Mouse (Mus musculus) embryonic facial prominence, embryonic 13.5 days (tissue): ENCODE measurements around the gene Itga6. TPM values are rescaled to one million over a fixed set of nuclear protein-coding genes. Genes with fewer than 3 reads are reported as not detected.
A peak's percentile ranks its signal among the peaks of the same experiment; 100 is the strongest.

Experiments
- ATAC-seq: fragments of 200-750 bp; cut with Nextera tagmentation; 2 replicates; pipeline ENCODE4 v1.8.0; 2017; ENCODE audit warnings: low read depth; ENCODE audit not compliant: insufficient number of reproducible peaks, insufficient read depth, low FRiP score, low TSS enrichment
- H3K27ac ChIP-seq: fragments of 300-500 bp; sonication (generic); 2 replicates; pipeline ENCODE4 v1.5.1; 2015; ENCODE audit warnings: moderate library complexity, mild to moderate bottlenecking, inconsistent platforms
- H3K27me3 ChIP-seq: fragments of 300-500 bp; sonication (generic); 2 replicates; pipeline ENCODE4 v1.6.1; 2015; ENCODE audit warnings: mild to moderate bottlenecking, inconsistent platforms
- H3K36me3 ChIP-seq: fragments of 300-500 bp; sonication (generic); 2 replicates; pipeline ENCODE4 v1.6.1; 2015; ENCODE audit warnings: mild to moderate bottlenecking, inconsistent platforms
- H3K4me1 ChIP-seq: fragments of 300-500 bp; sonication (generic); 2 replicates; pipeline ENCODE4 v1.6.1; 2015; ENCODE audit warnings: inconsistent platforms
- H3K4me2 ChIP-seq: fragments of 300-500 bp; sonication (generic); 2 replicates; pipeline ENCODE4 v1.6.1; 2015; ENCODE audit warnings: moderate library complexity, mild to moderate bottlenecking, inconsistent platforms
- H3K4me3 ChIP-seq: fragments of 300-500 bp; sonication (generic); 2 replicates; pipeline ENCODE4 v1.5.1; 2015; ENCODE audit warnings: mild to moderate bottlenecking, inconsistent platforms
- H3K9ac ChIP-seq: fragments of 300-500 bp; sonication (generic); 2 replicates; pipeline ENCODE4 v1.6.1; 2015; ENCODE audit warnings: mild to moderate bottlenecking, inconsistent platforms
- H3K9me3 ChIP-seq: fragments of 300-500 bp; sonication (generic); 2 replicates; pipeline ENCODE4 v1.6.1; 2016; ENCODE audit warnings: inconsistent platforms
- WGBS: fragments of 180-500 bp; shearing (Covaris S2); methylation state at CpG from one replicate; pipeline ENCODE4 v1.1.7; 2015; ENCODE audit warnings: mixed read lengths; 5-methylcytosine and 5-hydroxymethylcytosine counted together
- polyA plus RNA-seq: library from polyadenylated mRNA; unstranded; fragments of >200 nt; fragmentation: Nextera tagmentation; extraction: Ambion mirVana; gene quantifications from 2 replicates; pipeline ENCODE4 v1.2.1, GENCODE M21; 2015

The Itga6 gene
- polyA plus RNA-seq, 1 experiment from 2014 or later: 37.7 TPM

GRCm38 (mm10) chr2:71751863-71752262 is 6.4 kb downstream of the Itga6 start:
- H3K36me3 ChIP-seq: no peaks in the 10 kb centered on the region
- H3K9me3 ChIP-seq: no peaks in the 10 kb centered on the region
- H3K4me3 ChIP-seq: no peak overlapping the region
- no peaks in the 10 kb centered on the region for H3K27me3 ChIP-seq
- peaks cover 8% of the 10 kb centered on the region for H3K4me1 ChIP-seq
- no peak for ATAC-seq
- H3K27ac ChIP-seq: no peak overlapping the region
- WGBS: 47% methylated on average over 2 of the region's 2 CpGs
- H3K4me2 ChIP-seq: no peak overlapping the region
- no peak overlapping the region for H3K9ac ChIP-seq

- no peak for ATAC-seq
- 76% methylated on average over 2 of the region's 2 CpGs for WGBS
These were observed 7.0 kb downstream of the Itga6 start for GRCm38 (mm10) chr2:71752383-71752782.

GRCm38 (mm10) chr2:71753161-71753560 is 7.7 kb downstream of the Itga6 start:
- no peak overlapping the region for H3K4me3 ChIP-seq
- H3K36me3 ChIP-seq: no peaks in the 10 kb centered on the region
- no peaks in the 10 kb centered on the region for H3K27me3 ChIP-seq
- 75% methylated on average over 4 of the region's 4 CpGs for WGBS
- no peak overlapping the region for H3K4me2 ChIP-seq
- no peak overlapping the region for H3K9ac ChIP-seq
- no peak for ATAC-seq
- no peak overlapping the region for H3K27ac ChIP-seq
- H3K9me3 ChIP-seq: no peaks in the 10 kb centered on the region
- H3K4me1 ChIP-seq: peaks cover 8% of the 10 kb centered on the region

More at GRCm38 (mm10) chr2:71752383-71752782, 7.0 kb downstream of the Itga6 start:
- Histone ChIP-seq H3K36me3 (no peaks in the 10 kb centered on the region), H3K4me1 (peaks cover 8% of the 10 kb centered on the region), H3K4me3 (no peak overlapping the region), H3K4me2 (no peak overlapping the region), H3K9ac (no peak overlapping the region), H3K9me3 (no peaks in the 10 kb centered on the region), H3K27me3 (no peaks in the 10 kb centered on the region), H3K27ac (no peak overlapping the region)

- no peak overlapping the region for H3K4me2 ChIP-seq
- H3K27me3 ChIP-seq: no peaks in the 10 kb centered on the region
- no peak overlapping the region for H3K4me3 ChIP-seq
- H3K4me1 ChIP-seq: peaks cover 7% of the 10 kb centered on the region
- no peak overlapping the region for H3K27ac ChIP-seq
- no peak for ATAC-seq
- 84% methylated on average over 4 of the region's 4 CpGs for WGBS
- H3K9ac ChIP-seq: no peak overlapping the region
- no peaks in the 10 kb centered on the region for H3K9me3 ChIP-seq
- H3K36me3 ChIP-seq: no peaks in the 10 kb centered on the region
These were observed 10.3 kb downstream of the Itga6 start for GRCm38 (mm10) chr2:71755748-71756147.

- Histone ChIP-seq H3K4me1 (peaks cover 7% of the 10 kb centered on the region), H3K36me3 (no peaks in the 10 kb centered on the region), H3K4me2 (no peak overlapping the region), H3K27ac (no peak overlapping the region), H3K9ac (no peak overlapping the region), H3K9me3 (no peaks in the 10 kb centered on the region), H3K4me3 (no peak overlapping the region), H3K27me3 (no peaks in the 10 kb centered on the region)
- no peak for ATAC-seq
- 67% methylated on average over 5 of the region's 5 CpGs for WGBS
These were observed 11.7 kb downstream of the Itga6 start for GRCm38 (mm10) chr2:71757098-71757497.

DNA sequence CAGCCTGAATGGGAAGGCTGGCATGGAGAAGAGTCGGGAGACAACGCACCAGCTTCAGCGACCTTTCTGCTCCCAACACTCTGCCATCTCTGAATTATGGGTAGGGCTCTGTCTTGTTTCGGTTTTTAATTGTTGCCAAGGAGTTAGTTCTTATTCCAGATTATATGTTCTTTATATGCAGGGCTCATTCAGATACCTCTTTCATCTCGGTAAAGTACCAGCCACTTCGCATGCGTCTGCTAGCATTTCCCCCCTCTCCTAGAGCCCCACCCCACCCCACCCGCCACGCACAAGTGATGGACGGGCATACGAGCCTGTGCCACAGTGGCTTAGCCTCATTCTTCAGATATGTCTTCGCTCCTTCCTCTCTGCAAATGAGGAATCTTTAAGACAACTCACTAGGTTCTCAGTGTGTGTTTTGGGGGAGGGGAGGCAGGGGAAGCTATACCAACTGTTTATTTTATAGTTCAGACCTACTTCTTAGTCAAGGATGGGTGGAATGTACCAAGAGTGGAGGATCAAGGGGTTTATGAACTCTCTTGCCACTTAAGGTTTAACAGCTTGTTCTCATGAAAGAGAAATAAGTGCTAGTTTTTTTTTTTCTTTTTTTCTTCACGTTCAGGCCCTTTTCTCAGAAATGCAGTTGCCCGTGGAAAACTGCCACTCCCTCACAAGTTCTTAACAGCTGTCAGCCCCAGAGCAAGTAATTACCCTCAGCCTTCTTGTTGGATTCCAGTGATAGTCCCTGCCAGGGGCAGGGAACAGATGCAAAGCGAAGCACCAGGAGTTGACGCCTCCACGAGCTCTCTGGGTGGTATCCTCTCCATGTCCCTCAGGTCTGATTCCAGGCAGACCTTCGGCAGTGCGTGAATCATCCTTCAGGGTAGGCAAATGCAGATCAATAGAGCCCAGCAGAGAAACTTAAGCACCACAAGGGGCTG is 13.4 kb downstream of the Itga6 start:
- WGBS: 45% methylated on average over 19 of the region's 19 CpGs
- H3K4me1 ChIP-seq: peaks cover 7% of the 10 kb centered on the region
- ATAC-seq: no peak
- no peaks in the 10 kb centered on the region for H3K27me3 ChIP-seq
- 0 out of 2 replicates have a peak overlapping the region, but pooled peaks have one; percentile 13 for H3K27ac ChIP-seq
- no peaks in the 10 kb centered on the region for H3K9me3 ChIP-seq
- no peaks in the 10 kb centered on the region for H3K36me3 ChIP-seq
- no peak overlapping the region for H3K9ac ChIP-seq
- no peak overlapping the region for H3K4me2 ChIP-seq
- H3K4me3 ChIP-seq: no peak overlapping the region

DNA sequence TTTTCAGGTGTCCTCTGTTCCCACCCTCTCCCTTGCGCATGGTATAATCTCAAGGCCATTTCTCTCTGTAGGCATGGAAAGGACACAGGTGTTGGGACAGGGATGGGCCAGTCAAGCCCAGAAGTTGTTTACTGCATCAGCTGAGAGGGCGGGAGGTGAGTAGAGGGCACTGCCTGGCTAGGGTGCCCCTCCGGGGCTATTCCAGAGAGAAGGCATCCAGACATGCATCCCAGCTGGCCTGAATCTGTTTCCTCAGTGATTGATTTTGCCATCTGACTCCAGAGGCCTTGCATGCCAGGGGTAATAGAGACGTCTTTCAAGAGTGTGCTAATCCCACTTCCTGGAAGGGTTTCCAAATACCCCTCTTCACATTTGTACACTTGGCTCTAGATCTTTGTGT is 14.7 kb downstream of the Itga6 start:
- Histone ChIP-seq H3K27ac (no peak overlapping the region), H3K27me3 (no peaks in the 10 kb centered on the region), H3K4me3 (no peak overlapping the region), H3K9ac (no peak overlapping the region), H3K9me3 (no peaks in the 10 kb centered on the region), H3K4me2 (no peak overlapping the region), H3K4me1 (peaks cover 10% of the 10 kb centered on the region), H3K36me3 (no peaks in the 10 kb centered on the region)
- ATAC-seq: no peak
- WGBS: 70% methylated on average over 4 of the region's 4 CpGs

GRCm38 (mm10) chr2:71761081-71761480 is 15.7 kb downstream of the Itga6 start:
- H3K27ac ChIP-seq: no peak overlapping the region
- H3K9ac ChIP-seq: no peak overlapping the region
- H3K27me3 ChIP-seq: no peaks in the 10 kb centered on the region
- no peaks in the 10 kb centered on the region for H3K36me3 ChIP-seq
- no peak overlapping the region for H3K4me2 ChIP-seq
- ATAC-seq: no peak
- 92% methylated on average over 9 of the region's 9 CpGs for WGBS
- H3K4me1 ChIP-seq: peaks cover 10% of the 10 kb centered on the region
- H3K4me3 ChIP-seq: no peak overlapping the region
- H3K9me3 ChIP-seq: no peaks in the 10 kb centered on the region

DNA sequence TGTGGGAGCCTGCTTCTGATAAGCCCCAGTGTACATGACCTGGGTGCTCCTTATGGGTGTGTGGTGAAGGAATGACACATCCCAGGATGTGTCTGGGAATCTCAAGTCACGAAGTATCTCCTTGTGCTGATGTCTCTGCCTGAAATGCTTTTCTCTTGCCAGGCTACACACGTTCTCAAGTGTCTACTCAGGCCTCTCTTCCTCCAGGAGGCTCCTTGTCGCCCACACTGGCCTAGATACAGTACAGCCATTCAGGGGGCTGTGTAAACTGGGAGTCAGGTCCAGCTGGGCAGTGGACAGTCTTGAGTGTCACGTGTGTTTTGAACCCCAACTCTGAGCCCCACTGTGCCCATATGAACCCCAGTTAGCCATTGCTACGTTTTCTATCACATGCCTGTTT is 19.1 kb downstream of the Itga6 start:
- Histone ChIP-seq H3K27me3 (no peaks in the 10 kb centered on the region), H3K27ac (no peak overlapping the region), H3K9ac (no peak overlapping the region), H3K36me3 (no peaks in the 10 kb centered on the region), H3K9me3 (no peaks in the 10 kb centered on the region), H3K4me3 (no peak overlapping the region), H3K4me1 (peaks cover 2% of the 10 kb centered on the region; the same call in 1 of the 2 replicates), H3K4me2 (no peak overlapping the region)
- WGBS: 69% methylated on average over 5 of the region's 5 CpGs
- ATAC-seq: no peak

DNA sequence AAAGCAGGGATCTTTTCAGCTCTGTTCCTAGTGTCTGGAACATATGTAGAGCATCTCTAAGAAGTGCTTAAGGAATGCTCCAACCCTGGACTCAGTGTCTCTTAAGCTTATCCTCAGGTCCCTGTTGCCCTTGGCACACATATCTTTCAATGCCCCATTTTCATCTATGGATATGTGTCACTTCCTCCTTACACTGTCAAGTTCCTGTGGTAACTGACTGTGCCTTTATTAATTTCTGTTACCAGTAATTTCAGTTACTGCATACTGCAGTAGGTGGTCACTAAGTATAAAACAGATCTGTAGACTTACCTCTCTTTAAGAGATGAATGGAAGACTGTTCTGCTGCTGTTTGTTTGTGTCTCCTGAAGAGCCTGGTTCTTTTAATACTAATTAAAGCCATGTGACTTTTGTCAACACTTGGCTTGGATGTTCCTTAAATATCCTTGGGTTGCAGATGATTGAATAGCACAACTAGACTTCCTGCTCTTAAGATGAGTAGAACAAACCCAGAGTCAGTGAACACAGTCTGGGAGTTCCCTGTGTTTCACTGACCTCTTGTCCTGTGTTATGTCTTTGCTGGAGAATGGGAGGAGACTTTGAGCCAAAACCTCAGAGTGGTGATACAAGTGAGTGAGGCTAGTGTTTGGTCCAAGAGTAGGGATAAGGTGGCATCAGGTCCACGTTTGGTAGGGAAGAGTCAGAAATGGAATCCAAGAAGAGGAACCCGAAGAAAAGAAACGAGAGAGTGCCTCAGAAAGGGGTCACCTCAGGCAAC is 19.7 kb downstream of the Itga6 start:
- Histone ChIP-seq H3K4me1 (peaks cover 3% of the 10 kb centered on the region; the same call in 1 of the 2 replicates), H3K4me3 (no peak overlapping the region), H3K9me3 (no peaks in the 10 kb centered on the region), H3K36me3 (no peaks in the 10 kb centered on the region), H3K27ac (no peak overlapping the region), H3K9ac (no peak overlapping the region), H3K4me2 (no peak overlapping the region), H3K27me3 (no peaks in the 10 kb centered on the region)
- WGBS: 72% methylated on average over 3 of the region's 3 CpGs
- ATAC-seq: no peak

- Histone ChIP-seq H3K9ac (no peak overlapping the region), H3K4me2 (no peak overlapping the region), H3K4me3 (no peak overlapping the region), H3K9me3 (no peaks in the 10 kb centered on the region), H3K27ac (no peak overlapping the region), H3K36me3 (no peaks in the 10 kb centered on the region), H3K4me1 (peaks cover 8% of the 10 kb centered on the region; the same call in 1 of the 2 replicates), H3K27me3 (no peaks in the 10 kb centered on the region)
- WGBS: 89% methylated on average over 5 of the region's 5 CpGs
- no peak for ATAC-seq
These were observed 20.6 kb downstream of the Itga6 start for GRCm38 (mm10) chr2:71766007-71766406.
